Mouse (Mus musculus): ENCODE data around the gene Tgfbr3.

- TF ChIP-seq CTCF (IDR thresholded peaks at IDR 0.05; ENCODE audit: extremely low read depth, insufficient read length, insufficient replicate concordance, low read depth, low read length) (no peak), POLR2A (IDR thresholded peaks at IDR 0.05; ENCODE audit: low read depth, low read length) (no peak)
Measured at GRCm38 (mm10) chr5:107272252-107273028, 17.0 kb downstream of the Tgfbr3 start.

All from small intestine, adult 2 months (tissue).